Mouse (Mus musculus): ENCODE data around the gene Plcg1. TPM values are rescaled to one million over a fixed set of nuclear protein-coding genes. Genes with fewer than 3 reads are reported as not detected.

Plcg1 gene
- polyA plus RNA-seq, 2 experiments: 3.9 to 5.4 TPM

GRCm38 (mm10) chr2:160724536-160724935 lies 6.6 kb upstream of the Plcg1 start:
- Histone ChIP-seq H3K9me3 (ENCODE audit: control insufficient read depth, low read length) (no peaks in the 10 kb centered on the region), H3K36me3 (replicated peaks; ENCODE audit: control insufficient read depth, insufficient read depth, low read depth) (peaks cover 44% of the 10 kb centered on the region), H3K4me3 (ENCODE audit: insufficient read depth in 1 of 2, low read depth in 2 of 2, low read length in 2 of 2) (no peak overlapping the region), H3K27me3 (ENCODE audit: control insufficient read depth, insufficient read depth, low read length) (no peaks in the 10 kb centered on the region; the same call in 1 of the 2 replicates), H3K4me1 (replicated peaks; ENCODE audit: control insufficient read depth in 2 of 2, insufficient read depth in 2 of 2, low read length in 1 of 2) (no peaks in the 10 kb centered on the region), H3K4me2 (ENCODE audit: low read depth) (no peak overlapping the region), H3K9ac (replicated peaks) (no peak overlapping the region), H3K27ac (no peak overlapping the region)
- WGBS (ENCODE audit: insufficient replicate concordance): 76% methylated on average over 5 of the region's 5 CpGs
- no peak for TF ChIP-seq EP300 (IDR thresholded peaks at IDR 0.05; ENCODE audit: low read depth)
- ATAC-seq (ENCODE audit: insufficient read depth): no peak
- DNase-seq (ENCODE audit: low read depth in 3 of 3, low spot score in 3 of 3): no peak

DNA sequence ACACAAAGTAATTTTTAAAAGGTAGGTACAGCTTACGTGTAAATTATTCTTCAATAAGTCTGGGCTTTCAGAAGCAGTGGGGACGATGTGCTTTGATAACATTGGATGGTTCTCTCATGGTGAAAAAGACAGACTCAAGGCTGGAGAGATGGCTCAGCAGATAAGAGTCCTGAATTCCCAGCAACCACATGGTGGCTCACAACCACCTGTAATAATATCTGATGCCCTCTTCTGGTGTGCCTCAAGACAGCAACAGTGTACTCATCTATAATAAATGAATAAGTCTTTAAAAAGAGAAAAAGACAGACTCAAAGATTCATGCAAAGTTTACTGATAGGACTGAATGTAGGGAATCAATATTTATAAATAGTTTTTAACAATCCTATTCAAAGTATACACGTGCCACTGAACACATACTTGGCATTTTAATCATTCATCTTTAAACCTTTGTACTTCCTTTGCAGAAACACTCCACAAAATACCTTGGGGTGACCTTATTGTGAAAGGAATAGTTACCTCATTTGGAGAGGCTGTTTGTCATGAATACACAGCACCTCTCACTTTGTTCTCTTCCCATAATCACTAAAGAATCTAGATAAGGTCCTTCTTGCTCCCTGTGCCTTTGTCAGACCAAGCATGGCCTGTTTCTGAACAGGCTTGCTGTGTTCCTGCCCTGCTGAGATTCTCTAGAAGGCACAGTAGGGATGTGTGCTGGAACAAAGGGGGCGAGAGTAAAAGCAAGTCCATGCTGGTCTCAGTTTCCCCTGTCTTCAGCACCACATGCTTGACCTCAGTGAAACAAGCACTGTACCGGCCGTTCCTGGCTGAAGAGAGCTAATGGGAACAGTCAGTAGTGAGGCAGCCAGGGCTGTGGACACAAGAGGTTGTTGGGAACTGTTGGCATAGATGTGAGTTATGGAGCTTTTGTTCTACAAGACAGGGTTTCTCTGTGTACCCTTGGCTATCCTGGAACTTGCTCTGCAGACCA lies 4.9 kb upstream of the Plcg1 start:
- no peak for DNase-seq (ENCODE audit: low read depth in 3 of 3, low spot score in 3 of 3)
- H3K4me3 ChIP-seq (ENCODE audit: insufficient read depth in 1 of 2, low read depth in 2 of 2, low read length in 2 of 2): no peak overlapping the region

DNA sequence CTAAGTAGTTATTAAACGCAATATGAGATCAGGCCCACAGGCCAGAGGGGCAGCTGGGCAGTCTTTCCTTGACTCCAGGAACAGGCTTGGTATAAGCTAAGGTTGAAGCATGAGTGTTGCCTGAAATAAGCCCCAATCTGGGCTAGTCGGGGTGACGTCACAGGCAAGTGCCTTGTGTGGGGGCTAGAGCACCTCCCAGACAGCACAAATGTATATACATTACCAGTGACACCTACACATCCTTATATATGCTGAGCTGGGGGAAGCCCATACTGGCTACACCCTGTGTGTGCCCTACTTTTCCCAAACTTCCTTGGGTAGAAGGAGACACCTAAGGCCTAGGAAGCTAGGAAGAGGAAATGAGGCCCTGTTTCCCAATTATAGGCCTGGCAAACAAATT lies 2.1 kb upstream of the Plcg1 start:
- Histone ChIP-seq H3K27me3 (ENCODE audit: control insufficient read depth, insufficient read depth, low read length) (peaks cover 20% of the 10 kb centered on the region), H3K9ac (replicated peaks) (no peak overlapping the region), H3K4me3 (ENCODE audit: insufficient read depth in 1 of 2, low read depth in 2 of 2, low read length in 2 of 2) (no peak overlapping the region), H3K27ac (no peak overlapping the region), H3K36me3 (replicated peaks; ENCODE audit: control insufficient read depth, insufficient read depth, low read depth) (peaks cover 5% of the 10 kb centered on the region), H3K4me1 (replicated peaks; ENCODE audit: control insufficient read depth in 2 of 2, insufficient read depth in 2 of 2, low read length in 1 of 2) (peaks cover 2 to 12% of the 10 kb centered on the region in 2 experiments; a peak in 3 of 4 replicates), H3K4me2 (ENCODE audit: low read depth) (no peak overlapping the region), H3K9me3 (ENCODE audit: control insufficient read depth, low read length) (no peaks in the 10 kb centered on the region)
- DNase-seq (ENCODE audit: low read depth in 3 of 3, low spot score in 3 of 3) (no peak), ATAC-seq (ENCODE audit: insufficient read depth) (no peak)
- WGBS (ENCODE audit: insufficient replicate concordance): 73% methylated on average over 3 of the region's 3 CpGs
- no peak for TF ChIP-seq EP300 (IDR thresholded peaks at IDR 0.05; ENCODE audit: low read depth)
- TF ChIP-seq CTCF (IDR thresholded peaks at IDR 0.05; ENCODE audit: low read depth): no peak

More for the DNA sequence above, 4.9 kb upstream of the Plcg1 start:
- H3K27me3 ChIP-seq (ENCODE audit: control insufficient read depth, insufficient read depth, low read length): peaks cover 8% of the 10 kb centered on the region
- no peak overlapping the region for H3K9ac ChIP-seq (replicated peaks)
- WGBS (ENCODE audit: insufficient replicate concordance): 81% methylated on average over 6 of the region's 6 CpGs
- peaks cover 0 to 4% of the 10 kb centered on the region in 2 experiments; a peak in 2 of 4 replicates for H3K4me1 ChIP-seq (replicated peaks; ENCODE audit: control insufficient read depth in 2 of 2, insufficient read depth in 2 of 2, low read length in 1 of 2)
- ATAC-seq (ENCODE audit: insufficient read depth): no peak
- peaks cover 28% of the 10 kb centered on the region for H3K36me3 ChIP-seq (replicated peaks; ENCODE audit: control insufficient read depth, insufficient read depth, low read depth)
- no peaks in the 10 kb centered on the region for H3K9me3 ChIP-seq (ENCODE audit: control insufficient read depth, low read length)
- TF ChIP-seq EP300 (IDR thresholded peaks at IDR 0.05; ENCODE audit: low read depth) (no peak), CTCF (IDR thresholded peaks at IDR 0.05; ENCODE audit: low read depth) (no peak)
- no peak overlapping the region for H3K4me2 ChIP-seq (ENCODE audit: low read depth)
- H3K27ac ChIP-seq: no peak overlapping the region

- H3K27ac ChIP-seq: no peak overlapping the region
- peaks cover 2 to 12% of the 10 kb centered on the region in 2 experiments; a peak in 3 of 4 replicates for H3K4me1 ChIP-seq (replicated peaks; ENCODE audit: control insufficient read depth in 2 of 2, insufficient read depth in 2 of 2, low read length in 1 of 2)
- H3K9ac ChIP-seq (replicated peaks): no peak overlapping the region
- no peak for ATAC-seq (ENCODE audit: insufficient read depth)
- no peak overlapping the region for H3K4me2 ChIP-seq (ENCODE audit: low read depth)
- H3K36me3 ChIP-seq (replicated peaks; ENCODE audit: control insufficient read depth, insufficient read depth, low read depth): peaks cover under 1% of the 10 kb centered on the region
- WGBS (ENCODE audit: insufficient replicate concordance): 70% methylated on average over 2 of the region's 2 CpGs
- peaks cover 20% of the 10 kb centered on the region for H3K27me3 ChIP-seq (ENCODE audit: control insufficient read depth, insufficient read depth, low read length)
- H3K4me3 ChIP-seq (ENCODE audit: insufficient read depth in 1 of 2, low read depth in 2 of 2, low read length in 2 of 2): no peak overlapping the region
- DNase-seq (ENCODE audit: low read depth in 3 of 3, low spot score in 3 of 3): no peak
- TF ChIP-seq CTCF (IDR thresholded peaks at IDR 0.05; ENCODE audit: low read depth): no peak
- TF ChIP-seq EP300 (IDR thresholded peaks at IDR 0.05; ENCODE audit: low read depth): no peak
- no peaks in the 10 kb centered on the region for H3K9me3 ChIP-seq (ENCODE audit: control insufficient read depth, low read length)
These were observed 1.7 kb upstream of the Plcg1 start for GRCm38 (mm10) chr2:160729436-160729835.

Measured in liver, embryonic 14.5 days (tissue).